Mouse (Mus musculus) right cerebral cortex, postnatal 25 days (tissue): ENCODE results near the gene Gm7544.
"Not testable (repeated sequence)": the region's sequence is repeated elsewhere in the genome, so short reads cannot be mapped to it uniquely, and the experiment has no call there.

Experiments used
- DNase-seq: peaks from one replicate; pipeline ENCODE4 v3.0.0; 2022

The Gm7544 gene

GRCm38 (mm10) chr1:82955913-82956312 is at the start of gene Gm7544:
Gm7544 (minus strand) TSS chr1:82956013.
- DNase-seq, result not testable (repeated sequence)

- DNase-seq, result not testable (repeated sequence)
Observed at GRCm38 (mm10) chr1:83000306-83000705, 44.5 kb upstream of the Gm7544 start, which contains the start of gene Gm47959. Gm47959 (plus strand) TSS chr1:83000548.

- no peak for DNase-seq
Observed at GRCm38 (mm10) chr1:82993947-82994346, 38.1 kb upstream of the Gm7544 start.

GRCm38 (mm10) chr1:82992093-82992492 is 36.3 kb upstream of the Gm7544 start:
- DNase-seq, result no peak

- no peak for DNase-seq
Observed at GRCm38 (mm10) chr1:82991596-82991995, 35.8 kb upstream of the Gm7544 start.

GRCm38 (mm10) chr1:82991062-82991461 is 35.2 kb upstream of the Gm7544 start:
- DNase-seq, result no peak

- DNase-seq, result no peak
Observed at GRCm38 (mm10) chr1:82987530-82988198, 31.9 kb upstream of the Gm7544 start.

- DNase-seq, result no peak
Observed at GRCm38 (mm10) chr1:82986738-82987137, 30.9 kb upstream of the Gm7544 start.

GRCm38 (mm10) chr1:82977840-82978239 is 22.0 kb upstream of the Gm7544 start:
- DNase-seq, result no peak

GRCm38 (mm10) chr1:82975750-82976149 is 19.9 kb upstream of the Gm7544 start:
- no peak for DNase-seq

GRCm38 (mm10) chr1:82974342-82974741 is 18.5 kb upstream of the Gm7544 start:
- no peak for DNase-seq

GRCm38 (mm10) chr1:82973901-82974300 is 18.1 kb upstream of the Gm7544 start:
- no peak for DNase-seq

- DNase-seq, result no peak
Observed at GRCm38 (mm10) chr1:82973244-82973643, 17.4 kb upstream of the Gm7544 start.

- DNase-seq, result no peak
Observed at GRCm38 (mm10) chr1:82972046-82972445, 16.2 kb upstream of the Gm7544 start.

GRCm38 (mm10) chr1:82966413-82966812 is 10.6 kb upstream of the Gm7544 start:
- no peak for DNase-seq

- no peak for DNase-seq
Observed at GRCm38 (mm10) chr1:82959870-82960385, 4.1 kb upstream of the Gm7544 start, which contains the start of gene Gm47955. Gm47955 (plus strand) TSS chr1:82960286.

GRCm38 (mm10) chr1:82948601-82949000 is 7.2 kb downstream of the Gm7544 start:
- no peak for DNase-seq

GRCm38 (mm10) chr1:82946029-82946428 is 9.8 kb downstream of the Gm7544 start:
- DNase-seq, result not testable (repeated sequence)

- not testable (repeated sequence) for DNase-seq
Observed at GRCm38 (mm10) chr1:82943295-82943694, 12.5 kb downstream of the Gm7544 start, which contains the start of gene A030003K21Rik. A030003K21Rik (minus strand) TSS chr1:82943388.

- not testable (repeated sequence) for DNase-seq
Observed at GRCm38 (mm10) chr1:82942505-82942904, 13.3 kb downstream of the Gm7544 start.

- no peak for DNase-seq
Observed at GRCm38 (mm10) chr1:82938666-82939065, 17.1 kb downstream of the Gm7544 start.

- not testable (repeated sequence) for DNase-seq
Observed at GRCm38 (mm10) chr1:82931326-82931725, 24.5 kb downstream of the Gm7544 start, which contains the start of gene Gm6217. Gm6217 (minus strand) TSS chr1:82931399.

- not testable (repeated sequence) for DNase-seq
Observed at GRCm38 (mm10) chr1:82930558-82930957, 25.3 kb downstream of the Gm7544 start.

- no peak for DNase-seq
Observed at GRCm38 (mm10) chr1:82924650-82925049, 31.2 kb downstream of the Gm7544 start, which contains the start of gene A030014E15Rik. A030014E15Rik (plus strand) TSS chr1:82924917.
